Mouse (Mus musculus): ENCODE measurements around the gene Ssh2. TPM values are rescaled to one million over a fixed set of nuclear protein-coding genes. Genes with fewer than 3 reads are reported as not detected.

The Ssh2 gene
- polyA plus RNA-seq, 1 experiment from 2014 or later: 26.6 TPM

DNA sequence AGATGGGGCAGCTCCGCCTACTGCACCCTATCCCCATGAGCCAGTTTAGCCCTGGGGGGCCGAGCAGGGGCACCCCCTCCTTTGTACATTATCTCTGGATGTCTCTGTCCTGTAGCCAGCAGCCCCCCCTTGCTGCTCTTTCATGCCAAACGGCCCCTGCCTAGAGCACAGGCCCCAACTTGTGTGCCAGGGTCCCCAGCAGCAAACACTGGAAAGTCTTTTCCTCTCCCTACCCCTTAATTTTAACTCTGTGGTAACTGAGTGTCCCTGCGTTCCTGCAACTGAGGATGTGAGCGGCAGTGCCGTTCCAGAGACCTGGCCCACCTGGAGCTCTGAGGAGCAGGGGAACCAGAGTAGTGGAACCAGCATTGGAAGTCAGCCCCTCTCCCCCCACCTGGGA is 290.9 kb downstream of the Ssh2 start:
- 88% methylated on average over 6 of the region's 6 CpGs for WGBS
- no peak overlapping the region for H3K4me2 ChIP-seq (ENCODE audit: low read length)
- peaks cover 54% of the 10 kb centered on the region for H3K36me3 ChIP-seq (ENCODE audit: control insufficient read depth, insufficient read depth, low read length)
- H3K9ac ChIP-seq (replicated peaks; ENCODE audit: low read length): no peak overlapping the region
- no peaks in the 10 kb centered on the region for H3K27me3 ChIP-seq (ENCODE audit: control insufficient read depth, insufficient read depth, low read length)
- no peaks in the 10 kb centered on the region for H3K9me3 ChIP-seq (ENCODE audit: control insufficient read depth, low read length)
- no peak for DNase-seq
- peaks cover 5% of the 10 kb centered on the region for H3K4me1 ChIP-seq (ENCODE audit: control insufficient read depth, insufficient read depth, low read length)
- H3K4me3 ChIP-seq (replicated peaks; ENCODE audit: low read depth, low read length): no peak overlapping the region
- ATAC-seq (ENCODE audit: low FRiP score, low TSS enrichment): no peak
- no peak overlapping the region for H3K27ac ChIP-seq (replicated peaks; ENCODE audit: low read depth, low read length)

DNA sequence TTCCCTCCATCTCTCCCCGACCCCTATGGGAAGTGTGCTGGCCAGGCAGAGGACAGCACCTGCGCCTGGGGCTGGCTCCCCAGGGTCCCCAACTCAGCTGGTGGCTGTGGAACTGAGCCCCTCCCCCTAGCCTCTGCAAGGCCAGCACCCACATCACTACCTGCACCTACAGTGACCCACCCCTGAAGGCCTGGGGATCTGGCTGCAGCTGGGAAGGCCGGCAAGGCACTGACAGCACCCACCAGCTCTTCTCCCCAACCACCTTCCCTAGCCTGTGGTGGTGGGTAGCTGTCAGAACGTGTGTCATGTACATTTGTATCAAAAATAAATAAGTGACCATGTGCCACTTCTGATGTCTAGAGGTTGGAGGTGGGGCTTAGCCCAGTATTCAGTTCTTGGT is 291.3 kb downstream of the Ssh2 start:
- peaks cover 52% of the 10 kb centered on the region for H3K36me3 ChIP-seq (ENCODE audit: control insufficient read depth, insufficient read depth, low read length)
- H3K27me3 ChIP-seq (ENCODE audit: control insufficient read depth, insufficient read depth, low read length): peaks cover 3% of the 10 kb centered on the region; the same call in 1 of the 2 replicates
- H3K9ac ChIP-seq (replicated peaks; ENCODE audit: low read length): no peak overlapping the region
- DNase-seq (no peak), ATAC-seq (ENCODE audit: low FRiP score, low TSS enrichment) (no peak)
- 78% methylated on average over 4 of the region's 4 CpGs for WGBS
- no peak overlapping the region for H3K27ac ChIP-seq (replicated peaks; ENCODE audit: low read depth, low read length)
- H3K4me1 ChIP-seq (ENCODE audit: control insufficient read depth, insufficient read depth, low read length): peaks cover 9% of the 10 kb centered on the region
- no peak overlapping the region for H3K4me3 ChIP-seq (replicated peaks; ENCODE audit: low read depth, low read length)
- H3K9me3 ChIP-seq (ENCODE audit: control insufficient read depth, low read length): no peaks in the 10 kb centered on the region
- H3K4me2 ChIP-seq (ENCODE audit: low read length): no peak overlapping the region

- Histone ChIP-seq H3K9ac (replicated peaks; ENCODE audit: low read length) (peak overlapping the region; percentile 29; the same call in 1 of the 2 replicates), H3K27me3 (ENCODE audit: control insufficient read depth, insufficient read depth, low read length) (peaks cover 4% of the 10 kb centered on the region), H3K27ac (replicated peaks; ENCODE audit: low read depth, low read length) (no peak overlapping the region), H3K9me3 (ENCODE audit: control insufficient read depth, low read length) (no peaks in the 10 kb centered on the region), H3K4me2 (ENCODE audit: low read length) (peak overlapping the region; percentile 53), H3K4me3 (replicated peaks; ENCODE audit: low read depth, low read length) (peak overlapping the region; percentile 20), H3K36me3 (ENCODE audit: control insufficient read depth, insufficient read depth, low read length) (peaks cover 44% of the 10 kb centered on the region), H3K4me1 (ENCODE audit: control insufficient read depth, insufficient read depth, low read length) (peaks cover 11% of the 10 kb centered on the region)
- 20% methylated on average over 49 of the region's 49 CpGs for WGBS
- peak; percentile 37; the same call in 1 of the 2 replicates for ATAC-seq (ENCODE audit: low FRiP score, low TSS enrichment)
- DNase-seq: peak; percentile 91
These were observed 292.3 kb downstream of the Ssh2 start for GRCm38 (mm10) chr11:77508068-77509021.

Other genes starting within 250 kb of the Ssh2 start
- gene Slc6a4, start 217.7 kb upstream of the Ssh2 start, polyA plus RNA-seq (2014; fragmentation: Nextera tagmentation; extraction: Ambion mirVana): 5.0 and 6.1 TPM in 2 replicates
- 50.5 and 54.7 TPM in 2 replicates for gene Nsrp1, start 137.9 kb upstream of the Ssh2 start, polyA plus RNA-seq (2014; fragmentation: Nextera tagmentation; extraction: Ambion mirVana)
- 0.55 and 1.1 TPM in 2 replicates for gene Efcab5, start 27.3 kb upstream of the Ssh2 start, polyA plus RNA-seq (2014; fragmentation: Nextera tagmentation; extraction: Ambion mirVana)
- gene Coro6, start 246.1 kb downstream of the Ssh2 start, polyA plus RNA-seq (2014; fragmentation: Nextera tagmentation; extraction: Ambion mirVana): 0.26 and 0.32 TPM in 2 replicates